Mouse (Mus musculus): ENCODE measurements at regions not wholly inside any gene's neighbourhood (a gene's known extent, or its start where the extent isn't known, plus 50 kb on each side); places are given as distances from the start of the nearest gene placed in this dataset.

DNA sequence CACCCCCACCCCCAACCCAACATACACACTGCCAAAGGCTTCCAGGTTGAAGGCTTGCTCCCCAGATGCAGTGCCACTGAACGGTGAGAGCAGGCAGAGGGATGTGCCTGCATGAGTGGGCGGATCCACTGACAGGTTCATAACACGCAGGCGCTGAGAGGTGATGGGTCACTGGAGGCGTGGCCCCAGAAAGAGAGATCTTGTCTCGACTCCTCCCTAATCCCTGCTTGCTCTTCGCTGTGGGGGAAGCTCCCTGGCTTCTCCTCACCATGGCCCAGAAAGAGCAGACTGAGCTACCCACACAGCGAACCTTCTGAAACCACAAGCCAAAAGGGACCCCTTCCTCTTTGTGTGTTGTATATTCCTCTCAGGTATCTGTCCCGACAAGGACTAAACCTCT, 470.6 kb upstream of the Tbx3 start:
- no peak for DNase-seq
- intact Hi-C loops (cut with DNase I) = no loop called here

DNA sequence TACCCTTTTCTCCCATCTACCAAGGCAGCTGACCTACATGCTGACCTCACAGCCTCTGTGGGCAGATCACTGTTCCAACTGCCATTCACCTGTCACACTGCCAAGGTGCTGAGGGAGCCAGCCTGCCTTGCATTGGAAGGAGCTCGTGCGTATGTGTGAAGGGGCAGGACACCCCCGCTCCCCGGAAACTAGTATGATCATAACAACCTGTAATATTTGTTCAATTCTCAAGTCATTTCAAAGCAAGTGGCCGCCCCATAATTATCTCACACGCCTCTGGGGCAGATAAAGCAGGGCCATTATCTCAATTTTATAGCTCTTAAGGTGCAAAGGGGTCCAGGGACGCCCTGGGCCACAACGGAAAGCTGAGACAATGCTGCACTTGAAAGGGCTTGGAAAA, 469.2 kb upstream of the Tbx3 start:
- no peak for DNase-seq
- intact Hi-C loops (cut with DNase I) = no loop called here

- DNase-seq = no peak
- intact Hi-C loops (cut with DNase I) = no loop called here
These were observed 465.7 kb upstream of the Tbx3 start for GRCm38 (mm10) chr5:119204736-119205135.

- DNase-seq = peak in 1 of 2 experiments; percentile 8
- intact Hi-C loops (cut with DNase I) = no loop called here
These were observed 462.4 kb upstream of the Tbx3 start for GRCm38 (mm10) chr5:119208077-119208476.

- intact Hi-C loops (cut with DNase I) = no loop called here
- DNase-seq = peak in 1 of 2 experiments; percentile 11
These were observed 457.3 kb upstream of the Tbx3 start for GRCm38 (mm10) chr5:119213196-119213595.

DNA sequence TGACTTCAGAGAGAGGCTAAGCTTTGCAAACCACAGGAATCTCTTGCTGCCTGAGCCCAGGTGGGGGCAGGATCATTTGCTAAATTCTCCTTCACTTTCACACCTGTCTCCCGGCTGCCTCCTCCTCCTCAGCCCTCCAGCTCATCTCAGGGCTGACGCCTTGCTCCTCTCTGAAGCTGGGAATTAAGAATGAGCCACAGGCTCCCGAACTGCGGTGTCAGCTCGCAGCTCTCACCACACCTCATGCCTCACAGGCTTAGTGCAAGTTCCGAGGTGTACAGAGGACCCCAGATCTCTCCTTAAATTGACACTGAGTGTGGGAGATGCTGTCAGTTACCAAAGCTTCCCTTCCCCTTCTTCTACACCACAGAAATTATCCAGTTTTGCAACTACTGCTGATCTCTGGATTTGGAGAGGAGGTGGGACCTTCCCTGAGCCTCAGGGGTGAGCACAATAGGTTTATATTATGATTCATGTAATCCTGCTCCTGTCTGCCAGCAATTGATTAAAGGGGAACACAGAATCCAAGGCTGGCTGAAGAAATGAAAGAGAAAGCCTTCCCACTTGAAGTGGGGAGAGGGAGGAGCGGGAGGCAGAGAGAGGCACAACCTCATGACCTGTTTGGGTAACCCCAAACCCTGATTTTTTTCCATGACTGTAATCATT, 456.6 kb upstream of the Tbx3 start:
- DNase-seq = no peak

DNA sequence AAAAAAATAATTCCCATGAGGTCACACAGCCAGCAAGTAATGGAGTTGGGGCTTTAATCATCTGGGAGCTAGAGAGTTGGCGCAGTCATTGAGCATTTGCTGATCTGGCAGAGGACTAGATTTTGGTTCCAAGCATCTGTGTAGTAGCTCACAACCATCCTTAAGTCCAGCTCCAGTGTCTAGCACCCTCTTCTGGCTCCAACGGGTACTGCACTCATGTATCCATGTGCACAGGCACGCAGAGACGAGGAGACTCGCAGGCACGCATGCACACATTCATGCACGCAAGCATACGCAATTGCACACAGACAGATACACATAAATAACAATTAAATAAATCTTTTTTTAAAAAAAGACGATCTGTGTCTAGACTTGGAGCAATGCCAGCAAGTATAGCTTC, 455.5 kb upstream of the Tbx3 start:
- no peak for DNase-seq
- intact Hi-C loops (cut with DNase I) = no loop called here

More for the DNA sequence above, 456.6 kb upstream of the Tbx3 start:
- intact Hi-C loops (cut with DNase I) = no loop called here

DNA sequence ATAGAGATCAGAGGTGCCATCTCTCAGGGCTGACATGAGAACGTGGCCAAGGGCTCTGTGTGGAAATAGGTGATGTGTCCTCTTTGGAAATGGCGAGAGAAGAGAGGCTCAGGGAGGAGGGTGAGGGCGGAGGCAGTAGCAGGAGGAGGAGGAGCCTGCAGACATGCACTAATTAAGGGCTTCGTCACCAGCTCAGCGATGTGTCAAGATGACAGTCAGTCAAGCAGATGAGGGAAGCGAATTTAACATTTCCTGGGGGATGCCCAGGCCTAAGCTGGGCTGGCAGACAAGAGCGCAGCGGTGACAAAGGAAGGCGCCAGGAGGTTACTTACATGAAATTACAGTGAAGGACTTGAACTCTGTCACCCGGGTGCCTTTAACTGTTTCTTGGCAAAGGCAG, 455.1 kb upstream of the Tbx3 start:
- intact Hi-C loops (cut with DNase I) = no loop called here
- no peak for DNase-seq

DNA sequence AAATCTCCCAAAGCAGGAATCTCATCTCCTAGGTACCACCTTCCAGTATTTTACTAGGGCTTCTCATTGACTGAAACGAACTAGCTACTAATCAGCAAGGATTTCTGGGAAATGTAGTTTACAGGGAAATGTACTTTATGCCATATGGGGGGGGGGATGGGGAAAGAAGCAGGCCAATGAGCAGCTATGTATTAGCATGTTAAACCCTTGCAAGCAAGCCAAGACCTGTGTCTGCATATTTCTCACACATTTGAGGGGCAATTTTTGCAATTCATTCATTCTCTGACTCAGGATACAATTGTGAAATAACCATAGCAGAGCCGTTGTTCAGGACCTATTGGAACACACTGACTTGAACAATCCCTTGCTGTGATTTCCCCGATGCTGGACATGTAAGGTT, 454.3 kb upstream of the Tbx3 start:
- intact Hi-C loops (cut with DNase I) = no loop called here
- DNase-seq = no peak

DNA sequence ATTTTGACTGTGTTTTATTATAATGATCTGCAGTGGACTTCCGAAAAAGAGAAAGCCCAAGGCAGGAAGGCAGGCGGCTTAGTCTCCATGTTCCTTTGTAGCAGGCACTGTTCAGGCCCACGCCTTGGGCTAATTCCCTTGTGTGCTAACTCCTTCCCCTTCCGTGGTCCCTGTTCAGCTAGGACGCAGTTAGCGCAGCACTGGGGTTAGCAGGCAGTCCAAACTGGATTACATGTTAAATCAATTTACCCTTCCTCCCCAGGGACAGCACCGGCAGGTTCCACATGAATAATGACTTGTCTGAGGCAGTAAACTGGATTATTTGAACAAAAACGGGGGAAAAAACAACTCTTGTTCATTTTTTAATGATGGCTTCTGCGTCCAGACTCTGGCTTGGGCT, 453.4 kb upstream of the Tbx3 start:
- intact Hi-C loops (cut with DNase I) = no loop called here
- no peak for DNase-seq

DNA sequence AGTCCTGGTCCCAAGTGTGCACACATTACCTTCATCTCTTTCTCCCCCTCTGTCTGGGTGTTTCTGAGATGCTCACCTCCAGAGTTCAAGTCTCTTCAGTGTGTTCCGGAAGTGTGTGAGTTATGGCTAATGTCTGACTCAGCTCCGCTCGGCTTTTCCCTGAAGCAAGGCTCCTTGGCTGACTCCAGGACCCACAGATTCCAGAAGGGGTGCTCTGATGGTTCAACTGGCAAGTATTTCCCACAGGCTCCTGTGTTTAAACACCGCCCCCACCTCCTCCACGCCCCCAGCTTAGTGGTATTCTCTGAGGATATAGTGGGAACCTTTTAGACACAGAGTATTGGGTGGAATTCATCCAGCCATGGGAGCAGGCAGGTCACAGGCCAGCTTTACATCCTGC, 441.8 kb upstream of the Tbx3 start:
- intact Hi-C loops (cut with DNase I) = no loop called here
- no peak for DNase-seq

GRCm38 (mm10) chr5:119232941-119233340, 437.5 kb upstream of the Tbx3 start:
- intact Hi-C loops (cut with DNase I) = no loop called here
- DNase-seq = peak; percentile 34 to 37

- DNase-seq = no peak
- intact Hi-C loops (cut with DNase I) = no loop called here
These were observed 434.6 kb upstream of the Tbx3 start for GRCm38 (mm10) chr5:119235884-119236283.

GRCm38 (mm10) chr5:119246824-119247223, 423.6 kb upstream of the Tbx3 start:
- intact Hi-C loops (cut with DNase I) = no loop called here
- DNase-seq = peak; percentile 51 to 62

GRCm38 (mm10) chr5:119248626-119249025, 421.8 kb upstream of the Tbx3 start:
- intact Hi-C loops (cut with DNase I) = no loop called here
- peak in 1 of 2 experiments; percentile 30 for DNase-seq

- no peak for DNase-seq
- intact Hi-C loops (cut with DNase I) = no loop called here
These were observed 421.2 kb upstream of the Tbx3 start for GRCm38 (mm10) chr5:119249124-119249718.

- intact Hi-C loops (cut with DNase I) = no loop called here
- DNase-seq = no peak
These were observed 419.0 kb upstream of the Tbx3 start for GRCm38 (mm10) chr5:119251311-119252047.

- intact Hi-C loops (cut with DNase I) = no loop called here
- no peak for DNase-seq
These were observed 412.9 kb upstream of the Tbx3 start for GRCm38 (mm10) chr5:119257374-119258120.

- DNase-seq = no peak
- intact Hi-C loops (cut with DNase I) = no loop called here
These were observed 411.6 kb upstream of the Tbx3 start for GRCm38 (mm10) chr5:119258831-119259230.

DNA sequence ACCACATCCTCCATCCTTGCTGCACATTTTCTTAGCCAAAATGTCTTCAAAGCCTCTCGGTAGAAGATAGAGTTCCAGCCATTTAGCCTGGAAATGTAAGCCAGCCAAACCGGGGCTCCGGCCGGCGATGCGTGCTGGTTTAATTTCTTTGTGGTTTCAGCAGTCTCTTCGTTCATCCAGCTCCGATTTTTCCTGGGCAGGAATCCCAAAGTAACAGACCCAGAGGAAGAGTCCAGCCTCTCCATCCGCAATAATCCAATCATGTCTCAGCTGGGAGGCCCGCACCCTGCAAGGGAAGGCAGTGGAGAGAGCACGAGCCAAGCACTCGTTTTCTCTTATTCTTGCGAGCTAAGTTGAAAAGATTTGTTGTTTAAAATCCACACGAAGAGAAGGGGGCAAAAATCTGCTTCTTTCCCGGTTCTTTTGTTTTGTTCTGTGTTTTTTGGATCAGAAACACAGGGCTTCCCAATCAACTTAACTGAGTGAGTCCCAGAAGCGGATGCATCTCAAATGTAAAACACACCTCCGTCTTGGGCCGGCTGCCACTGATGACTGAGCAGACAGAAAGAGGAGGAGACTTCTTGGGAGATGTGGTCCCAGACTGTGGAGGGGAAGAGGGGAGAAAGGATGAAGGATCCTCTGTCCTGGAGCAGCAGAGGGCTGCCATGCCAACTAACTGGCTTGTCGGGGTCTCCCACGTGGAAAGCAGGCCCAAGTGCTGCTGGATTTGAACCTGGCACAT, 405.1 kb upstream of the Tbx3 start:
- peak; percentile 52 to 56 for DNase-seq

More for the DNA sequence above, 405.1 kb upstream of the Tbx3 start:
- intact Hi-C loops (cut with DNase I) = no loop called here
